Mouse (Mus musculus) forebrain, embryonic 12.5 days (tissue): ENCODE results near the gene Nol10. TPM values are rescaled to one million over a fixed set of nuclear protein-coding genes. Genes with fewer than 3 reads are reported as not detected.
"Not testable (repeated sequence)": the region's sequence is repeated elsewhere in the genome, so short reads cannot be mapped to it uniquely, and the experiment has no call there.

Experiments
- ATAC-seq: fragments of 200-750 bp; cut with Nextera tagmentation; 2 replicates; pipeline ENCODE4 v1.8.0; 2017; ENCODE audit warnings: moderate TSS enrichment; ENCODE audit not compliant: low FRiP score
- H3K27ac ChIP-seq: fragments of 300-500 bp; sonication (generic); 2 replicates; pipeline ENCODE4 v1.5.1; 2016; ENCODE audit warnings: mild to moderate bottlenecking
- H3K27me3 ChIP-seq: fragments of 300-500 bp; sonication (generic); 2 replicates; pipeline ENCODE4 v1.6.1; 2016; ENCODE audit warnings: mild to moderate bottlenecking
- H3K36me3 ChIP-seq: fragments of 300-500 bp; sonication (generic); replicated peaks from 2 replicates; pipeline ENCODE4 v1.6.1; 2016; ENCODE audit warnings: mild to moderate bottlenecking
- H3K4me1 ChIP-seq: fragments of 300-500 bp; sonication (generic); 2 replicates; pipeline ENCODE4 v1.6.1; 2016
- H3K4me2 ChIP-seq: fragments of 300-500 bp; sonication (generic); 2 replicates; pipeline ENCODE4 v1.6.1; 2016; ENCODE audit warnings: mild to moderate bottlenecking, moderate library complexity
- H3K4me3 ChIP-seq: fragments of 300-500 bp; sonication (generic); replicated peaks from 2 replicates; pipeline ENCODE4 v1.5.1; 2016; ENCODE audit warnings: mild to moderate bottlenecking
- H3K9ac ChIP-seq: fragments of 300-500 bp; sonication (generic); 2 replicates; pipeline ENCODE4 v1.6.1; 2016; ENCODE audit warnings: mild to moderate bottlenecking
- H3K9me3 ChIP-seq: fragments of 300-500 bp; sonication (generic); 2 replicates; pipeline ENCODE4 v1.6.1; 2016
- WGBS: fragments of 180-500 bp; shearing (Covaris S2); methylation state at CpG from one replicate; pipeline ENCODE4 v1.1.7; 2016; 5-methylcytosine and 5-hydroxymethylcytosine counted together
- polyA plus RNA-seq: library from polyadenylated mRNA; unstranded; fragments of >200 nt; fragmentation: Nextera tagmentation; extraction: Ambion mirVana; gene quantifications from 2 replicates; pipeline ENCODE4 v1.2.1, GENCODE M21; 2016

Nol10 gene
- polyA plus RNA-seq, 1 experiment from 2014 or later, result 30.7 TPM

- 91% methylated on average over 4 of the region's 4 CpGs for WGBS
- Histone ChIP-seq H3K27me3 (no peaks in the 10 kb centered on the region), H3K36me3 (no peaks in the 10 kb centered on the region), H3K9me3 (no peaks in the 10 kb centered on the region), H3K4me1 (no peaks in the 10 kb centered on the region), H3K27ac (no peak overlapping the region), H3K4me2 (no peak overlapping the region), H3K9ac (no peak overlapping the region), H3K4me3 (no peak overlapping the region)
- no peak for ATAC-seq
These were observed 101.4 kb downstream of the Nol10 start for GRCm38 (mm10) chr12:17449661-17450091.

GRCm38 (mm10) chr12:17450503-17450902, 102.2 kb downstream of the Nol10 start:
- ATAC-seq, result no peak
- 87% methylated on average over 4 of the region's 4 CpGs for WGBS
- Histone ChIP-seq H3K4me3 (no peak overlapping the region), H3K27ac (no peak overlapping the region), H3K27me3 (no peaks in the 10 kb centered on the region), H3K4me1 (no peaks in the 10 kb centered on the region), H3K36me3 (no peaks in the 10 kb centered on the region), H3K4me2 (no peak overlapping the region), H3K9ac (no peak overlapping the region), H3K9me3 (no peaks in the 10 kb centered on the region)

- H3K27ac ChIP-seq, result no peak overlapping the region
- no peak overlapping the region for H3K9ac ChIP-seq
- H3K4me1 ChIP-seq, result no peaks in the 10 kb centered on the region
- no peaks in the 10 kb centered on the region for H3K36me3 ChIP-seq
- no peaks in the 10 kb centered on the region for H3K27me3 ChIP-seq
- no peak overlapping the region for H3K4me2 ChIP-seq
- H3K9me3 ChIP-seq, result no peaks in the 10 kb centered on the region
- H3K4me3 ChIP-seq, result no peak overlapping the region
- whole genome bisulfite sequencing, result 70% methylated on average over 4 of the region's 4 CpGs
- ATAC-seq, result no peak
These were observed 102.7 kb downstream of the Nol10 start for GRCm38 (mm10) chr12:17450908-17451307.

DNA sequence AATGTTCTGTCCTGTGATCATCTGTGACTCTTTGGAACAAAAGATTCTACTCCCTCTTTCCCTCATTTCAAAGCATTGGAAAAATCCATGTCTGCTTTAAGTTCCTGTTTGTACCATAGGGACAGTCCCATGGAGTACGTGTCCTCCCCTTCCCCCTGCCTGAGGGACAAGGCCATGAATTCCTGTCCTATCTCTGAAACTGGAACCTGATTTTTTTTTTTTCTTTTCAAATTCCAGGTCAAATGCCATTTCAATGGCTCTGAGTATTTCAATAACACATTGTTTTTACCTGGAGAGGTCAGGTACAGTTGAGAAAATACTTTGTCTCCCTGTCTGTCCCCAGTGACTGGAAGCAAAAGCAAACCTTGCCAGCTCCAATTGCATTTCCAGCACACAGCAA, 104.0 kb downstream of the Nol10 start:
- no peaks in the 10 kb centered on the region for H3K27me3 ChIP-seq
- ATAC-seq, result no peak
- no peak overlapping the region for H3K27ac ChIP-seq
- no peak overlapping the region for H3K4me3 ChIP-seq
- no peaks in the 10 kb centered on the region for H3K9me3 ChIP-seq
- H3K9ac ChIP-seq, result no peak overlapping the region
- 76% methylated on average over 1 of the region's 1 CpGs for WGBS
- H3K36me3 ChIP-seq, result no peaks in the 10 kb centered on the region
- H3K4me2 ChIP-seq, result no peak overlapping the region
- no peaks in the 10 kb centered on the region for H3K4me1 ChIP-seq

DNA sequence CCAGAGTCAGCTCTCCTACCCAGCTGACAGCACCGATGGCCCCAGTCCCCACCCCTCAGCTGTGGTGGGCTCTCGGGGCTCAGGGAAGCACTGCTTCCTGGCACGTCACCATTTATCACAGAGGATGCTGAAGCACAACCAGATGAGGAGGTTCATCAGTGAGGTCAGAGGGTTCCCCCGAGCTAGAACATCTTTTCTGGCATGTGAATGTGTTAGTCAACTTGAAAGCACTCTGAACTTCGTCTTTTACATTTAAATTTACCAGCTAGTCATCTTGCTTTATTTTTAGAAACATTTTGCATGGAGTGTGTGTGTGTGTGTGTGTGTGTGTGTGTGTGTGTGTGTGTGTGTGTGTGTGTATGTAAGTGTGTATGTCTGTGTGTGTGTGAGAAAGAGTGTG, 105.7 kb downstream of the Nol10 start:
- Histone ChIP-seq H3K4me2 (no peak overlapping the region), H3K9ac (no peak overlapping the region), H3K9me3 (no peaks in the 10 kb centered on the region), H3K36me3 (no peaks in the 10 kb centered on the region), H3K27me3 (no peaks in the 10 kb centered on the region), H3K4me1 (no peaks in the 10 kb centered on the region), H3K4me3 (no peak overlapping the region), H3K27ac (no peak overlapping the region)
- WGBS, result 66% methylated on average over 5 of the region's 5 CpGs
- no peak for ATAC-seq

DNA sequence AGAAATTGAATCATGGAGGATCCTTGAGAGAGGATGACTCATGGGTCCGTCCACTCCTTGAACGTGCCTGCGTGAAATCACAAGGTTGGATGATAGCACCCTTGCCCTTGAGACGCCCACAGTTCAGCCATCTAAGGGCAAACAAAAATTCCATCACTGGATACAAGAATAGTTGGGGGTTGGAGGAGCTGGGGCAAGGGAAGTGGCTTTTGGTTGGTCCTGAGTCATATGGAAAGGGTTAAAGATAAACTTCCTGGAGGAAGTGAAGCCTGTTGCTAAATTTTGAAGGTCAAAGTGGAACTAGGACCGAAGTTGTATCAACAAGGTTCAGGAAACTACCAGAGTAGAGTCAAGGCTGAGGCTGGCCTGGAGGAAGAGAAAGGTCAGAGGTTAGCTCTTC, 106.8 kb downstream of the Nol10 start:
- no peak overlapping the region for H3K4me2 ChIP-seq
- no peaks in the 10 kb centered on the region for H3K36me3 ChIP-seq
- no peak overlapping the region for H3K27ac ChIP-seq
- no peak for ATAC-seq
- no peaks in the 10 kb centered on the region for H3K9me3 ChIP-seq
- H3K4me3 ChIP-seq, result no peak overlapping the region
- H3K27me3 ChIP-seq, result no peaks in the 10 kb centered on the region
- no peak overlapping the region for H3K9ac ChIP-seq
- H3K4me1 ChIP-seq, result no peaks in the 10 kb centered on the region
- 85% methylated on average over 5 of the region's 5 CpGs for WGBS

DNA sequence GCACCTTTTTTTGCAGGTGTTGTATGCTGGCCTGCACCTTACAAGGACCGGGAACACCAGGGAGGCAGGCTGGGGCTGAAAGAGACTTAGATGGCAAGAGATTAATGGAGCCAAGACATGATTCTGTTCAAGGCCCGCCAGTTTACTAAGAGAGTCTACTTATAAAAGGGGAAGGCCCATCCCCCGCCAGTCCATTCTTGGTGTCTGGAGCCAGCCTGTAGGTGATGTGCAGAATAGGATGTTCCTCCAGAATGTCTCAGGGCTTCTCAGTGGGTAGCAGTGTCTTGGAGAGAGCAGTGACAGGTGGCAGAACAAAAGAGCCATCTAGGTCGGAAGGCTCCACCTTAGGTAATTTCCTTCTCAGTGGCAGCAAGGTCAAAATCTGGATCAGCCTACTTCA, 111.0 kb downstream of the Nol10 start:
- not testable (repeated sequence) for H3K27ac ChIP-seq, H3K4me2 ChIP-seq, H3K4me1 ChIP-seq, H3K27me3 ChIP-seq, H3K4me3 ChIP-seq, H3K9me3 ChIP-seq, H3K36me3 ChIP-seq, H3K9ac ChIP-seq, ATAC-seq
- WGBS, result 87% methylated on average over 4 of the region's 4 CpGs

- ATAC-seq, result no peak
- no peak overlapping the region for H3K9ac ChIP-seq
- no peaks in the 10 kb centered on the region for H3K36me3 ChIP-seq
- no peak overlapping the region for H3K4me3 ChIP-seq
- H3K27me3 ChIP-seq, result no peaks in the 10 kb centered on the region
- H3K4me1 ChIP-seq, result no peaks in the 10 kb centered on the region
- no peak overlapping the region for H3K4me2 ChIP-seq
- no peak overlapping the region for H3K27ac ChIP-seq
- no peaks in the 10 kb centered on the region for H3K9me3 ChIP-seq
- 43% methylated on average over 4 of the region's 4 CpGs for WGBS
These were observed 115.4 kb downstream of the Nol10 start for GRCm38 (mm10) chr12:17463706-17464105.

DNA sequence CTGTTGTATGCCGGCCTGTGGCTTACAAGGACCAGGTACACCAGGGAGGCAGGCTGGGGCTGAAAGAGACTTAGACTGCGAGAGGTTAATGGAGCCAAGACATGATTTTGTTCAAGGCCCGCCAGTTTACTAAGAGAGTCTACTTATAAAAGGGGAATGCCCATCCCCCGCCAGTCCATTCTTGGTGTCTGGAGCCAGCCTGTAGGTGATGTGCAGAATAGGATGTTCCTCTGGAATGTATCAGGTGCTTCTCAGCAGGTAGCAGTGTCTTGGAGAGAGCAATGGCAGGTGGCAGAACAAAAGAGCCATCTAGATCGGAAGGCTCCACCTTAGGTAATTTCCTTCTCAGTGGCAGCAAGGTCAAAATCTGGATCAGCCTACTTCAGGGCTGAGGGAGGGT, 116.3 kb downstream of the Nol10 start:
- H3K27me3 ChIP-seq, H3K36me3 ChIP-seq, H3K9ac ChIP-seq, H3K4me3 ChIP-seq, H3K4me1 ChIP-seq, ATAC-seq, H3K4me2 ChIP-seq, H3K9me3 ChIP-seq, H3K27ac ChIP-seq: not testable (repeated sequence)
- WGBS, result 82% methylated on average over 5 of the region's 5 CpGs

DNA sequence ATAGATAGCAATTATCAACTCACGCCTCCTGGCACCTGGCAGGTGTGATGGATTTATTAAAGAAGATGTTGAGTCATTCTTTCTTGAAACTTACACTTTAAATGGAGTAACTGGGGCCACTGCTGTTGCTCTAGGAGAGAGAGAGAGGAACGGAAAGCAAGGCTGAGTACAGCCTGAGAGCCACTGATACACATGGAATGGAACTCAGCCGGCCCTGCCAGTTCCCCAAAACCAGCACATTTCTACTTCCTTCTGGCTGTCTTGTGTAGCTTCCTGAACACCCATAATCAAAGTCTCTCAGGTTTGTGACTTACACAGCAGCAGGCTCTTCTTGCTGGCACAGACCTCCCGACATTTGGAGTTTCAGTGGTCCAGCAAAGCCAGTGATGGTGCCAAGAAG, 118.5 kb downstream of the Nol10 start:
- no peak overlapping the region for H3K9ac ChIP-seq
- H3K4me2 ChIP-seq, result no peak overlapping the region
- H3K4me3 ChIP-seq, result no peak overlapping the region
- WGBS, result 88% methylated on average over 4 of the region's 4 CpGs
- no peaks in the 10 kb centered on the region for H3K4me1 ChIP-seq
- ATAC-seq, result no peak
- no peaks in the 10 kb centered on the region for H3K27me3 ChIP-seq
- no peaks in the 10 kb centered on the region for H3K9me3 ChIP-seq
- no peak overlapping the region for H3K27ac ChIP-seq
- no peaks in the 10 kb centered on the region for H3K36me3 ChIP-seq

- Histone ChIP-seq H3K4me3 (no peak overlapping the region), H3K36me3 (no peaks in the 10 kb centered on the region), H3K9me3 (no peaks in the 10 kb centered on the region), H3K27me3 (no peaks in the 10 kb centered on the region), H3K4me1 (no peaks in the 10 kb centered on the region), H3K27ac (no peak overlapping the region), H3K9ac (no peak overlapping the region), H3K4me2 (no peak overlapping the region)
- ATAC-seq, result no peak
- 69% methylated on average over 3 of the region's 3 CpGs for WGBS
These were observed 120.1 kb downstream of the Nol10 start for GRCm38 (mm10) chr12:17468359-17468758.

GRCm38 (mm10) chr12:17469869-17470268, 121.6 kb downstream of the Nol10 start:
- no peak for ATAC-seq
- no peak overlapping the region for H3K9ac ChIP-seq
- no peaks in the 10 kb centered on the region for H3K27me3 ChIP-seq
- no peak overlapping the region for H3K4me3 ChIP-seq
- no peaks in the 10 kb centered on the region for H3K9me3 ChIP-seq
- 83% methylated on average over 7 of the region's 7 CpGs for WGBS
- H3K4me2 ChIP-seq, result no peak overlapping the region
- no peaks in the 10 kb centered on the region for H3K4me1 ChIP-seq
- H3K36me3 ChIP-seq, result no peaks in the 10 kb centered on the region
- no peak overlapping the region for H3K27ac ChIP-seq

DNA sequence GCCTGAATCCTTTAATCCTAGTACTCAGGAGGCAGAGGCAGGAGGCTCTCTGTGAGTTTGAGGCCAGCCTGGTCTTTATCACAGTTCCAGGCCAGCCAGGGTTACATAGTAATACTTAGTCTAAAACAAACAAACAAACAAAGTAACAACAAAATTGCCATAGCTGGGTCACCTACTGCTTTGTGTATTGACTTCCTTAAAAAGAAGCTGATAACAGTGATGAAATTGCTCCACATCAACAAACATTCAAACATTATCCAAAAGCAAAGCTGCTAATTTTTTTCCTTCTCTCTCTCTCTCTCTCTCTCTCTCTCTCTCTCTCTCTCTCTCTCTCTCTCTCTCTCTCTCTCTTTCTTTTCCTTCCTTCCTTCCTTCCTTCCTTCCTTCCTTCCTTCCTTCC, 122.3 kb downstream of the Nol10 start:
- not testable (repeated sequence) for H3K4me2 ChIP-seq, H3K4me1 ChIP-seq, H3K27ac ChIP-seq, H3K36me3 ChIP-seq, H3K9me3 ChIP-seq, H3K9ac ChIP-seq, H3K4me3 ChIP-seq, ATAC-seq, H3K27me3 ChIP-seq

GRCm38 (mm10) chr12:17471405-17471804, 123.1 kb downstream of the Nol10 start:
- 92% methylated on average over 1 of the region's 1 CpGs for WGBS

More at GRCm38 (mm10) chr12:17471405-17471804, 123.1 kb downstream of the Nol10 start:
- Histone ChIP-seq H3K27ac (no peak overlapping the region), H3K36me3 (no peaks in the 10 kb centered on the region), H3K9me3 (no peaks in the 10 kb centered on the region), H3K9ac (no peak overlapping the region), H3K4me1 (no peaks in the 10 kb centered on the region), H3K27me3 (no peaks in the 10 kb centered on the region), H3K4me2 (no peak overlapping the region), H3K4me3 (no peak overlapping the region)
- ATAC-seq, result no peak
